Mouse (Mus musculus): Measurements from ENCODE around the gene Huwe1.

DNA sequence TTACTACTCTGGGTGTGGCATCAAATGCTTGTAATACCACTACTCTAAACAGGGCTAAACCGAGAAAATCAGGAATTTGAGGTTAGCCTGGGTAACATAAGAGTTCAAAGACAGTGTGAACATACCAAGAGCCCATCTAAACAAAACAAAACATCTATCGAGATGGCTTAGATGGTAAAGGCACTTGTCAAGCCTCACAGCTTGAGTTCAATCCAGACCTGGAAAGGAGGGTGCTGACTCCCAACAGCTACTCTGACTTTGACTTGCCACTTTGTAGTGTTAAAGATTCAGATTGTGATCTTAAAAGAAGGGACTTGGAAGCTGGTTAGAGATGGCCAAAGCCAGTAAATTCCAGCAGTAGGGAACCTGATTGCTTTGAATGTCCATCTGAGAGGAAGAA is 7.8 kb upstream of the Huwe1 start:
- TF ChIP-seq CTCF (IDR thresholded peaks at IDR 0.05; ENCODE audit: insufficient read depth, low read depth, low read length) = no peak
- TF ChIP-seq POLR2A (IDR thresholded peaks at IDR 0.05; ENCODE audit: insufficient read depth, low read depth, low read length) = no peak

All from olfactory bulb, adult 2 months (tissue).